Mouse (Mus musculus) heart, adult 2 months (tissue): ENCODE results near the gene Gba. TPM values are rescaled to one million over a fixed set of nuclear protein-coding genes. Genes with fewer than 3 reads are reported as not detected.

Experiments used
- DNase-seq, 2 experiments: peaks; one replicate each; pipeline ENCODE4 v3.0.0; 2021
- H3K27ac ChIP-seq: fragments of 200-600 bp; 2 replicates; pipeline ENCODE4 v1.8.1; 2022
- H3K27me3 ChIP-seq: fragments of 200-500 bp; 2 replicates; pipeline ENCODE4 v1.6.1; 2012; ENCODE audit warnings: mild to moderate bottlenecking, low read length, inconsistent platforms, mixed read lengths; ENCODE audit not compliant: control insufficient read depth, insufficient read depth
- H3K36me3 ChIP-seq: fragments of 200-500 bp; 2 replicates; pipeline ENCODE4 v1.6.1; 2012; ENCODE audit warnings: low read length, inconsistent platforms; ENCODE audit not compliant: control insufficient read depth, insufficient read depth
- H3K4me1 ChIP-seq: fragments of 200-500 bp; 2 replicates; pipeline ENCODE4 v1.6.1; 2011; ENCODE audit warnings: low read length; ENCODE audit not compliant: control insufficient read depth, insufficient read depth
- H3K4me3 ChIP-seq: fragments of 200-600 bp; 2 replicates; pipeline ENCODE4 v1.8.1; 2022
- H3K79me2 ChIP-seq: fragments of 200-500 bp; replicated peaks from 2 replicates; pipeline ENCODE4 v1.6.1; 2012; ENCODE audit warnings: mild to moderate bottlenecking, inconsistent platforms, low read length, moderate library complexity, mixed read lengths; ENCODE audit not compliant: control insufficient read depth, insufficient read depth
- H3K9ac ChIP-seq: fragments of 200-500 bp; 2 replicates; pipeline ENCODE4 v1.6.1; 2012; ENCODE audit warnings: low read depth, mild to moderate bottlenecking, control low read depth, inconsistent platforms, low read length, mixed read lengths
- CTCF ChIP-seq: fragments of 200-600 bp; IDR thresholded peaks from 2 replicates; pipeline ENCODE4 v1.8.1; 2022; ENCODE audit warnings: antibody characterized with exemption, mild to moderate bottlenecking, moderate library complexity
- EP300 ChIP-seq: fragments of 200-500 bp; IDR thresholded peaks from 2 replicates; pipeline ENCODE4 v1.6.1; 2011; ENCODE audit warnings: low read depth, low read length, control low read depth; ENCODE audit not compliant: insufficient read depth
- POLR2A ChIP-seq: fragments of 200-500 bp; IDR thresholded peaks from 2 replicates; pipeline ENCODE4 v1.6.1; 2011; ENCODE audit warnings: mild to moderate bottlenecking, low read depth, low read length, control low read depth; ENCODE audit not compliant: insufficient read depth
- WGBS: fragments of 180-500 bp; shearing (Covaris S2); methylation state at CpG from one replicate; pipeline ENCODE4 v1.1.7; 2018; 5-methylcytosine and 5-hydroxymethylcytosine counted together
- intact Hi-C: fragments of 180-260 bp; cut with DNase I; formaldehyde crosslinking; loops from one replicate; pipeline ENCODE4 v1.15.1; 2025
- polyA plus RNA-seq: library from polyadenylated mRNA; depleted of rRNA; stranded (reverse); fragments of >200 nt; gene quantifications from 2 replicates; pipeline ENCODE4 v1.2.3, GENCODE M21; 2012
- total RNA-seq, 2 experiments: library from RNA; stranded (reverse); gene quantifications; 2 replicates each; pipeline ENCODE4 v1.2.3; 2021

Gene Gba
- total and polyA plus RNA-seq, 3 experiments: 19.9 to 26.3 (median 20.4) TPM

GRCm38 (mm10) chr3:89179056-89179455 lies 23.7 kb upstream of the Gba start:
- no peak for DNase-seq
- WGBS: 92% methylated on average over 11 of the region's 11 CpGs
- Histone ChIP-seq H3K27me3 (no peaks in the 10 kb centered on the region), H3K9ac (0 out of 2 replicates have a peak overlapping the region, but pooled peaks have one; percentile 11), H3K36me3 (no peaks in the 10 kb centered on the region; the same call in 1 of the 2 replicates), H3K27ac (no peak overlapping the region), H3K4me3 (no peak overlapping the region), H3K79me2 (no peaks in the 10 kb centered on the region), H3K4me1 (peaks cover 2% of the 10 kb centered on the region)
- intact Hi-C loops: loop anchor here (10.0 kb wide), 1 partner anchor 624 kb away; the partner anchor contains the start of genes Lamtor2 and Ubqln4
- TF ChIP-seq POLR2A: no peak
- TF ChIP-seq CTCF: no peak
- TF ChIP-seq EP300: no peak

GRCm38 (mm10) chr3:89181749-89182500 lies 20.8 kb upstream of the Gba start:
- intact Hi-C loops: no loop called here
- no peak for TF ChIP-seq EP300
- TF ChIP-seq CTCF: no peak
- TF ChIP-seq POLR2A: no peak
- DNase-seq: peak in 1 of 2 experiments; percentile 18
- 91% methylated on average over 27 of the region's 27 CpGs for WGBS
- Histone ChIP-seq H3K27ac (no peak overlapping the region), H3K79me2 (no peaks in the 10 kb centered on the region), H3K9ac (no peak overlapping the region), H3K4me3 (no peak overlapping the region), H3K36me3 (no peaks in the 10 kb centered on the region; the same call in 1 of the 2 replicates), H3K27me3 (no peaks in the 10 kb centered on the region), H3K4me1 (peaks cover 2% of the 10 kb centered on the region)

GRCm38 (mm10) chr3:89182531-89183057 lies 20.1 kb upstream of the Gba start:
- intact Hi-C loops: no loop called here
- WGBS: 45% methylated on average over 7 of the region's 7 CpGs
- TF ChIP-seq CTCF: no peak
- TF ChIP-seq EP300: no peak
- TF ChIP-seq POLR2A: no peak
- Histone ChIP-seq H3K36me3 (no peaks in the 10 kb centered on the region; the same call in 1 of the 2 replicates), H3K79me2 (no peaks in the 10 kb centered on the region), H3K4me1 (peaks cover 2% of the 10 kb centered on the region), H3K27me3 (no peaks in the 10 kb centered on the region), H3K27ac (no peak overlapping the region), H3K4me3 (peak overlapping the region; percentile 77), H3K9ac (no peak overlapping the region)
- DNase-seq: no peak

- H3K4me3 ChIP-seq: peak within 1 kb of the TSS; percentile 77
- intact Hi-C loops: no loop called here
- WGBS: 10% methylated on average over 39 of the region's 39 CpGs
- peak; percentile 85 to 87 for DNase-seq
- H3K27ac ChIP-seq: peak within 1 kb of the TSS; percentile 67
- peak within 1 kb of the TSS; percentile 61 for H3K9ac ChIP-seq
- TF ChIP-seq EP300: no peak
- peak; percentile 85 for TF ChIP-seq POLR2A
- no peaks in the 10 kb centered on the region for H3K27me3 ChIP-seq
- H3K4me1 ChIP-seq: peaks cover under 1% of the 10 kb centered on the region
- no peaks in the 10 kb centered on the region for H3K79me2 ChIP-seq
- H3K36me3 ChIP-seq: no peaks in the 10 kb centered on the region; the same call in 1 of the 2 replicates
These were observed 19.4 kb upstream of the Gba start, which contains the start of gene Fam189b for GRCm38 (mm10) chr3:89183058-89183958. Gene Fam189b (plus strand): TSS chr3:89183143.

GRCm38 (mm10) chr3:89183959-89184315 lies 18.8 kb upstream of the Gba start:
- 76% methylated on average over 6 of the region's 6 CpGs for WGBS

More at GRCm38 (mm10) chr3:89183959-89184315, 18.8 kb upstream of the Gba start:
- Histone ChIP-seq H3K27ac (no peak overlapping the region), H3K79me2 (no peaks in the 10 kb centered on the region), H3K9ac (peak overlapping the region; percentile 61; the same call in 1 of the 2 replicates), H3K36me3 (no peaks in the 10 kb centered on the region), H3K4me1 (no peaks in the 10 kb centered on the region), H3K27me3 (no peaks in the 10 kb centered on the region), H3K4me3 (no peak overlapping the region)
- intact Hi-C loops: no loop called here
- no peak for TF ChIP-seq CTCF
- no peak for TF ChIP-seq POLR2A
- no peak for TF ChIP-seq EP300
- no peak for DNase-seq
